Mouse (Mus musculus): ENCODE results near the gene 3425401B19Rik.

GRCm38 (mm10) chr14:32632908-32633600 is 52.0 kb downstream of the 3425401B19Rik start:
- TF ChIP-seq POLR2A (IDR thresholded peaks at IDR 0.05; ENCODE audit: extremely low read depth, insufficient read depth, low read length) (no peak), CTCF (IDR thresholded peaks at IDR 0.05; ENCODE audit: low read depth, low read length) (no peak)

Measured in liver, adult 2 months (tissue).